Mouse (Mus musculus) kidney, adult 2 months (tissue): Measurements from ENCODE around the gene Col8a2.

ENCODE experiments used
- CTCF ChIP-seq: fragments of 200-500 bp; conservative IDR thresholded peaks from 2 replicates; pipeline ENCODE4 v1.5.1; 2011; ENCODE audit warnings: low read depth, mild to moderate bottlenecking, control low read depth, low read length, moderate library complexity, mixed read lengths; ENCODE audit not compliant: insufficient read depth, insufficient read length
- POLR2A ChIP-seq: fragments of 200-500 bp; IDR thresholded peaks from one replicate; pipeline ENCODE4 v1.6.1; 2011; ENCODE audit warnings: low read depth, low read length, control low read depth

GRCm38 (mm10) chr4:126310344-126310743, 23.8 kb downstream of the Col8a2 start:
- no peak for TF ChIP-seq CTCF
- no peak for TF ChIP-seq POLR2A
